In the genomic region with DNA sequence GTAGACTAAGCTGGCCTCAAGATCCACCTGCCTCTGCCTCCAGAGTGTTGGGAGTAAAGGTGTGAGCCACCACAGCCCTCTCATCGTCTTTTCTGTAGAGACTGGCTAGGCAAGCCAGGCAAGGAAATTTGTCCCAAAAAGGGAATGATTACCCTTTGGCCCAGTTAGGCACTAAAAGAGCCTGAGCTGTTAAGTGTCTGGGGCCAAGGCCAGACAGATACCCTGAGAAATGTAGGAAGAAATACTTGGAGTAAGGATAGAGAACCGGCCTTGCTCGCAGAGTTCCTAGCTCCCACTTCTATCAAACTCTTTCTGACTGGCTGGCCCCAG, we compare ENCODE assay signal across 8 mouse cellular contexts. TPM values are rescaled to one million over a fixed set of nuclear protein-coding genes. Genes with fewer than 3 reads are reported as not detected.
DNase-seq lines count a peak whose midpoint lies in the region; ATAC-seq and TF ChIP-seq lines count a peak whose summit lies in the region.

No protein-coding gene starts in this region.

- peak overlapping the region; percentile 98 for H3K27ac ChIP-seq in layer of hippocampus, adult 2 months
- peak overlapping the region; percentile 84 for H3K27ac ChIP-seq in hindbrain, embryonic 15.5 days (replicated peaks)
- peak overlapping the region; percentile 87 for H3K27ac ChIP-seq in midbrain, embryonic 15.5 days

- peak overlapping the region; percentile 82 for H3K9ac ChIP-seq in hindbrain, embryonic 15.5 days
- H3K9ac ChIP-seq in midbrain, embryonic 15.5 days = peak overlapping the region; percentile 43

- H3K36me3 ChIP-seq in hindbrain, embryonic 15.5 days = peaks cover 12% of the 10 kb centered on the region
- H3K36me3 ChIP-seq in midbrain, embryonic 15.5 days (replicated peaks) = no peaks in the 10 kb centered on the region

- H3K4me1 ChIP-seq in hindbrain, embryonic 15.5 days (replicated peaks) = peaks cover 28% of the 10 kb centered on the region
- H3K4me1 ChIP-seq in midbrain, embryonic 15.5 days = peaks cover 24% of the 10 kb centered on the region

- no peaks in the 10 kb centered on the region for H3K9me3 ChIP-seq in hindbrain, embryonic 15.5 days
- H3K9me3 ChIP-seq in midbrain, embryonic 15.5 days = no peaks in the 10 kb centered on the region

- no peaks in the 10 kb centered on the region for H3K27me3 ChIP-seq in hindbrain, embryonic 15.5 days
- H3K27me3 ChIP-seq in midbrain, embryonic 15.5 days (replicated peaks) = no peaks in the 10 kb centered on the region

- peak overlapping the region; percentile 99 for H3K4me3 ChIP-seq in layer of hippocampus, adult 2 months
- H3K4me3 ChIP-seq in hindbrain, embryonic 15.5 days = peak overlapping the region; percentile 81
- peak overlapping the region; percentile 76 for H3K4me3 ChIP-seq in midbrain, embryonic 15.5 days

- peak; percentile 43 for TF ChIP-seq CTCF in layer of hippocampus, adult 2 months (conservative IDR thresholded peaks at IDR 0.05)

- peak; percentile 4; the same call in 1 of the 2 replicates for ATAC-seq in common myeloid progenitor, adult 5-6 weeks (replicated peaks; ENCODE audit: low read depth, poor library complexity, severe bottlenecking)
- peak; percentile 4; the same call in 1 of the 2 replicates for ATAC-seq in hindbrain, embryonic 15.5 days (ENCODE audit: low FRiP score, low read depth)
- peak; percentile 15; the same call in 1 of the 2 replicates for ATAC-seq in midbrain, embryonic 15.5 days (replicated peaks)

- no peak for DNase-seq in layer of hippocampus, adult 2 months (ENCODE audit: low spot score in 2 of 2)
- DNase-seq in layer of hippocampus, postnatal 14 days (ENCODE audit: low spot score in 2 of 2) = no peak
- no peak for DNase-seq in right cerebral cortex, adult 2 months (ENCODE audit: low spot score in 2 of 2)
- no peak for DNase-seq in frontal cortex, adult 2 months (ENCODE audit: extremely low spot score in 1 of 2, low spot score in 1 of 2)
- DNase-seq in cerebellum, adult 18-20 months = no peak

- 1% methylated on average over 3 of the region's 3 CpGs for WGBS in hindbrain, embryonic 15.5 days
- WGBS in midbrain, embryonic 15.5 days = 1% methylated on average over 3 of the region's 3 CpGs

- H3K4me2 ChIP-seq in hindbrain, embryonic 15.5 days = peak overlapping the region; percentile 72
- H3K4me2 ChIP-seq in midbrain, embryonic 15.5 days = peak overlapping the region; percentile 80

RNA-seq across cellular contexts. Expression of gene Slc39a1, which starts 0.4 kb away (rescaled TPM):
- 10 to 100 TPM; 42.5 to 45.5 TPM for total RNA-seq in layer of hippocampus, adult 2 months (2021)
- total RNA-seq in layer of hippocampus, postnatal 14 days (2021) = 10 to 100 TPM; 48.8 to 53.3 TPM
- 35.0 and 42.1 TPM in 2 replicates for total RNA-seq in common myeloid progenitor, adult 5-6 weeks (2017)
- 52.1 and 53.1 TPM in 2 replicates for polyA plus RNA-seq in hindbrain, embryonic 15.5 days (2015; fragmentation: Nextera tagmentation; extraction: Ambion mirVana)
- 48.4 and 52.1 TPM in 2 replicates for polyA plus RNA-seq in midbrain, embryonic 15.5 days (2015; fragmentation: Nextera tagmentation; extraction: Ambion mirVana)
- 33.7 and 36.1 TPM in 2 replicates for polyA plus RNA-seq in frontal cortex, adult 2 months (2012; rRNA removed)

RNA-seq across cellular contexts. Expression of gene Creb3l4, which starts 4.3 kb away (rescaled TPM):
- not detected for total RNA-seq in layer of hippocampus, adult 2 months (2021)
- total RNA-seq in layer of hippocampus, postnatal 14 days (2021) = not detected
- not detected in 2 replicates for total RNA-seq in common myeloid progenitor, adult 5-6 weeks (2017)
- polyA plus RNA-seq in hindbrain, embryonic 15.5 days (2015; fragmentation: Nextera tagmentation; extraction: Ambion mirVana) = 2.2 and 3.1 TPM in 2 replicates
- polyA plus RNA-seq in midbrain, embryonic 15.5 days (2015; fragmentation: Nextera tagmentation; extraction: Ambion mirVana) = 1.6 and 2.3 TPM in 2 replicates
- 0.29 and 0.38 TPM in 2 replicates for polyA plus RNA-seq in frontal cortex, adult 2 months (2012; rRNA removed)

RNA-seq across cellular contexts. Expression of gene Crtc2, which starts 6.4 kb away (rescaled TPM):
- 10 to 100 TPM; 38.3 to 49.5 TPM for total RNA-seq in layer of hippocampus, adult 2 months (2021)
- 10 to 100 TPM; 32.4 to 33.6 TPM for total RNA-seq in layer of hippocampus, postnatal 14 days (2021)
- 13.4 and 16.5 TPM in 2 replicates for total RNA-seq in common myeloid progenitor, adult 5-6 weeks (2017)
- 21.9 and 25.6 TPM in 2 replicates for polyA plus RNA-seq in hindbrain, embryonic 15.5 days (2015; fragmentation: Nextera tagmentation; extraction: Ambion mirVana)
- polyA plus RNA-seq in midbrain, embryonic 15.5 days (2015; fragmentation: Nextera tagmentation; extraction: Ambion mirVana) = 24.0 and 26.6 TPM in 2 replicates
- 55.0 and 58.0 TPM in 2 replicates for polyA plus RNA-seq in frontal cortex, adult 2 months (2012; rRNA removed)

RNA-seq across cellular contexts. Expression of gene Jtb, which starts 16.2 kb away (rescaled TPM):
- total RNA-seq in layer of hippocampus, adult 2 months (2021) = 10 to 100 TPM; 44.3 to 45.3 TPM
- 10 to 100 TPM; 44.7 to 46.4 TPM for total RNA-seq in layer of hippocampus, postnatal 14 days (2021)
- total RNA-seq in common myeloid progenitor, adult 5-6 weeks (2017) = 51.4 and 52.9 TPM in 2 replicates
- polyA plus RNA-seq in hindbrain, embryonic 15.5 days (2015; fragmentation: Nextera tagmentation; extraction: Ambion mirVana) = 90.2 and 96.2 TPM in 2 replicates
- 90.6 and 94.3 TPM in 2 replicates for polyA plus RNA-seq in midbrain, embryonic 15.5 days (2015; fragmentation: Nextera tagmentation; extraction: Ambion mirVana)
- polyA plus RNA-seq in frontal cortex, adult 2 months (2012; rRNA removed) = 52.7 and 57.6 TPM in 2 replicates

RNA-seq across cellular contexts. Expression of gene Dennd4b, which starts 17.4 kb away (rescaled TPM):
- 10 to 100 TPM; 33.7 to 35.6 TPM for total RNA-seq in layer of hippocampus, adult 2 months (2021)
- total RNA-seq in layer of hippocampus, postnatal 14 days (2021) = 10 to 100 TPM; 22.4 to 24.4 TPM
- 9.7 and 14.9 TPM in 2 replicates for total RNA-seq in common myeloid progenitor, adult 5-6 weeks (2017)
- 7.7 and 8.8 TPM in 2 replicates for polyA plus RNA-seq in hindbrain, embryonic 15.5 days (2015; fragmentation: Nextera tagmentation; extraction: Ambion mirVana)
- 7.4 and 11.2 TPM in 2 replicates for polyA plus RNA-seq in midbrain, embryonic 15.5 days (2015; fragmentation: Nextera tagmentation; extraction: Ambion mirVana)
- polyA plus RNA-seq in frontal cortex, adult 2 months (2012; rRNA removed) = 38.1 and 43.1 TPM in 2 replicates
